Comparison of ENCODE assay signal across 27 mouse cellular contexts in the genomic region with DNA sequence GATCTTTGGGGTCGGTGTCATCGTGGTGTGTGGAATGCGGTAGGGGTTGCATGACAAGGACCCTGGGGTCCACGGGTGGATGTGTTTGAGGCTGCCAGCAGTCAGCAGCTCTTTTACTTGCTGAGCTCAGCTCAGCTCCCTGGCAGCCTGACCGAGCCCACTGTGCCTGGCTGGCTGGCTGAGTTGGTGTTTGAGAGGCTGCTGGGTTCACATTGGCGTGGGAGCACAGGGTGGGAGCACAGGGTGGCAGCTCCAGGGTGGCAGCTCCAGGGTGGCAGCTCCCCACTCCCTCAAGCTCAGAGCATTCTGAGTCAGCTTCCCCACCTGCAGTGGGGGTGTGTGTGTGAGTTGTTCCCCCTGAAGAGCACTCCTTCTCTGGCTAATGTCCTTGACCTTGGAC. TPM values are rescaled to one million over a fixed set of nuclear protein-coding genes. Genes with fewer than 3 reads are reported as not detected.
A peak's percentile ranks its signal among the peaks of the same experiment; 100 is the strongest.
DNase-seq lines count a peak whose midpoint lies in the region; ATAC-seq and TF ChIP-seq lines count a peak whose summit lies in the region.
"Had no signal": no experiment of that assay in that cellular context is flagged by ENCODE, and none has a peak within 500 bp of the region (broad histone marks: within the 10 kb centered on the region; RNA-seq: fewer than 3 reads in every experiment).

No protein-coding gene starts in this region.

- 0 out of 2 replicates have a peak overlapping the region, but pooled peaks have one; percentile 12 for H3K27ac ChIP-seq in hindbrain, embryonic 10.5 days
- H3K27ac ChIP-seq in hindbrain, embryonic 14.5 days: no peak overlapping the region
- H3K27ac ChIP-seq in cortical plate, adult 2 months (ENCODE audit: insufficient read depth, low read length): peak overlapping the region; percentile 41; the same call in 1 of the 2 replicates
- no peak overlapping the region for H3K27ac ChIP-seq in cerebellum, adult 2 months (ENCODE audit: insufficient read depth, low read length)
- H3K27ac ChIP-seq: embryonic facial prominence, embryonic 12.5 days; gastrocnemius, adult 2 months; heart, embryonic 13.5 days; limb, embryonic 13.5 days had no signal

- no peak for TF ChIP-seq POLR2A in cortical plate, adult 2 months (IDR thresholded peaks at IDR 0.05; ENCODE audit: extremely low read depth, insufficient read depth, low read length)
- no peak for TF ChIP-seq POLR2A in cerebellum, adult 2 months (IDR thresholded peaks at IDR 0.05; ENCODE audit: borderline replicate concordance, insufficient read depth, low read length)

- no peak overlapping the region for H3K9ac ChIP-seq in hindbrain, embryonic 14.5 days
- H3K9ac ChIP-seq: embryonic facial prominence, embryonic 12.5 days; heart, embryonic 13.5 days; limb, embryonic 13.5 days; liver, postnatal 0 days had no signal

- DNase-seq in hindbrain, embryonic 10.5 days (ENCODE audit: low spot score): no peak
- no peak for DNase-seq in hindbrain, embryonic 14.5 days (ENCODE audit: low spot score)
- DNase-seq in layer of hippocampus, adult 9-11 months: peak; percentile 48
- DNase-seq in layer of hippocampus, postnatal 14 days (ENCODE audit: low spot score in 2 of 2): no peak
- DNase-seq in A20 (ENCODE audit: low read depth, low spot score): peak; percentile 49
- no peak for DNase-seq in cerebellum, adult 2 months
- DNase-seq: adrenal gland, postnatal 14 days; cerebellum, adult 18-20 months; cerebellum, postnatal 36 days; embryo, embryonic 11 days; gastrocnemius, adult 2 months; heart, postnatal 10 days; kidney, adult 8-10 months; kidney, postnatal 14 days; liver, postnatal 0 days; lung, postnatal 36 days; thymus, adult 2 months; thymus, postnatal 36 days had no signal

- H3K27me3 ChIP-seq in hindbrain, embryonic 10.5 days (ENCODE audit: insufficient read depth, poor library complexity, severe bottlenecking): no peaks in the 10 kb centered on the region
- no peaks in the 10 kb centered on the region for H3K27me3 ChIP-seq in hindbrain, embryonic 14.5 days (ENCODE audit: control insufficient read depth, insufficient read depth, low read length)
- H3K27me3 ChIP-seq in cerebellum, adult 2 months (ENCODE audit: control insufficient read depth, insufficient read depth, low read length): no peaks in the 10 kb centered on the region
- H3K27me3 ChIP-seq: embryonic facial prominence, embryonic 12.5 days; heart, embryonic 13.5 days; limb, embryonic 13.5 days had no signal

- TF ChIP-seq CTCF in cortical plate, adult 2 months (IDR thresholded peaks at IDR 0.05; ENCODE audit: extremely low read depth, insufficient read depth, low read length): no peak
- TF ChIP-seq CTCF in cerebellum, adult 2 months (IDR thresholded peaks at IDR 0.05; ENCODE audit: borderline replicate concordance, insufficient read depth, low read depth, low read length): no peak

- H3K4me1 ChIP-seq in hindbrain, embryonic 10.5 days (replicated peaks): peaks cover 6% of the 10 kb centered on the region; the same call in 1 of the 2 replicates
- no peaks in the 10 kb centered on the region for H3K4me1 ChIP-seq in hindbrain, embryonic 14.5 days (replicated peaks; ENCODE audit: control insufficient read depth, insufficient read depth, low read length)
- H3K4me1 ChIP-seq in cortical plate, adult 2 months (ENCODE audit: control insufficient read depth, insufficient read depth, low read length): peaks cover 2% of the 10 kb centered on the region
- no peaks in the 10 kb centered on the region for H3K4me1 ChIP-seq in cerebellum, adult 2 months (ENCODE audit: control insufficient read depth, insufficient read depth, low read length)
- H3K4me1 ChIP-seq: heart, embryonic 13.5 days; limb, embryonic 13.5 days had no signal

- 88% methylated on average over 6 of the region's 6 CpGs for WGBS in hindbrain, embryonic 10.5 days
- WGBS in hindbrain, embryonic 14.5 days: 86% methylated on average over 6 of the region's 6 CpGs
- WGBS in cerebellum, adult 2 months: 52% methylated on average over 6 of the region's 6 CpGs

- ATAC-seq in hindbrain, embryonic 14.5 days (ENCODE audit: low FRiP score): no peak
- ATAC-seq: forebrain, embryonic 14.5 days; hindbrain, embryonic 16.5 days; liver, postnatal 0 days; midbrain, embryonic 16.5 days had no signal

- H3K4me2 ChIP-seq in hindbrain, embryonic 14.5 days (replicated peaks): no peak overlapping the region
- H3K4me2 ChIP-seq: embryonic facial prominence, embryonic 12.5 days; heart, embryonic 13.5 days; limb, embryonic 13.5 days; liver, embryonic 11.5 days; midbrain, embryonic 11.5 days had no signal

- H3K36me3 ChIP-seq in hindbrain, embryonic 10.5 days: no peaks in the 10 kb centered on the region
- no peaks in the 10 kb centered on the region for H3K36me3 ChIP-seq in hindbrain, embryonic 14.5 days (replicated peaks; ENCODE audit: control insufficient read depth, insufficient read depth)
- H3K36me3 ChIP-seq: embryonic facial prominence, embryonic 12.5 days; heart, embryonic 13.5 days; limb, embryonic 13.5 days had no signal

- H3K4me3 ChIP-seq in hindbrain, embryonic 10.5 days: no peak overlapping the region
- no peak overlapping the region for H3K4me3 ChIP-seq in hindbrain, embryonic 14.5 days (replicated peaks; ENCODE audit: low read length)
- no peak overlapping the region for H3K4me3 ChIP-seq in cortical plate, adult 2 months (ENCODE audit: insufficient read depth, low read length)
- H3K4me3 ChIP-seq in cerebellum, adult 2 months (replicated peaks; ENCODE audit: insufficient read depth, low read depth, low read length): no peak overlapping the region
- H3K4me3 ChIP-seq: embryonic facial prominence, embryonic 12.5 days; gastrocnemius, adult 2 months; heart, embryonic 13.5 days; limb, embryonic 13.5 days had no signal

- H3K9me3 ChIP-seq in hindbrain, embryonic 10.5 days: no peaks in the 10 kb centered on the region
- no peaks in the 10 kb centered on the region for H3K9me3 ChIP-seq in hindbrain, embryonic 14.5 days (ENCODE audit: control insufficient read depth, low read length)
- H3K9me3 ChIP-seq: embryonic facial prominence, embryonic 12.5 days; heart, embryonic 13.5 days; limb, embryonic 13.5 days had no signal

RNA-seq across cellular contexts. Expression of a gene that starts 34.7 kb away (rescaled TPM):
- 3.0 and 3.5 TPM in 2 replicates for polyA plus RNA-seq in hindbrain, embryonic 10.5 days (2016; fragmentation: Nextera tagmentation; extraction: Ambion mirVana)
- 20.0 and 20.8 TPM in 2 replicates for polyA plus RNA-seq in hindbrain, embryonic 14.5 days (2014; fragmentation: Nextera tagmentation; extraction: Ambion mirVana)
- total RNA-seq in layer of hippocampus, postnatal 14 days (2021): 10 to 100 TPM; 97.4 to 97.9 TPM
- 51.5 and 55.4 TPM in 2 replicates for polyA plus RNA-seq in cortical plate, adult 2 months (2012; rRNA removed)
- 59.8 and 65.2 TPM in 2 replicates for polyA plus RNA-seq in cerebellum, adult 2 months (2012; rRNA removed)

Comparison
In these comparisons a context has a peak if more than half of its experiments do, and no peak if none do; other contexts are left out.
1. DNase-seq: peak in layer of hippocampus, adult 9-11 months (single experiment) and A20 (single experiment); none in hindbrain, embryonic 10.5 days (single experiment), hindbrain, embryonic 14.5 days (single experiment), layer of hippocampus, postnatal 14 days (0 of 2) and cerebellum, adult 2 months (0 of 2).
2. H3K27ac ChIP-seq: peak in hindbrain, embryonic 10.5 days (single experiment) and cortical plate, adult 2 months (single experiment); none in hindbrain, embryonic 14.5 days (single experiment) and cerebellum, adult 2 months (single experiment).